Mouse (Mus musculus): ENCODE measurements around the gene Ccnj.

The Ccnj gene

DNA sequence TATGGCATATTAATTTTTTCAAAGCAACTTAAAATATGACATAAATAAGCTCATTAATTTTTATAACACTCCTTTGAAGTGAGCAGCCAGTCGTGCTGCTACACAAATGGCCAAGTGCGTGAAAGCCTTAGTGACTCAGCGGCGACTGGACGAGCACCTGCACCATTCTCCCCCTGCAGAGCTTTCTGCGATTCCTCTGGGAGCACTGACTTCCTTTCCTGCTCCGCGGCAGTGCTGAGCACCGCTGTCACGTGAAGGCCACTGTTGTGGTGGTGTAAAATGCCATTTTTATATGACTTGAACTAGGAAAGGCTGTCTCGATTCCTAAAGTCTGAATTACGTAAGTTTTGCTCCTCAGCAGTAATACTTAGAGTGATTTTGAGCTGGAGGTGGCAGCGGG, 10.5 kb downstream of the Ccnj start:
- no peak for DNase-seq (ENCODE audit: low spot score)

DNA sequence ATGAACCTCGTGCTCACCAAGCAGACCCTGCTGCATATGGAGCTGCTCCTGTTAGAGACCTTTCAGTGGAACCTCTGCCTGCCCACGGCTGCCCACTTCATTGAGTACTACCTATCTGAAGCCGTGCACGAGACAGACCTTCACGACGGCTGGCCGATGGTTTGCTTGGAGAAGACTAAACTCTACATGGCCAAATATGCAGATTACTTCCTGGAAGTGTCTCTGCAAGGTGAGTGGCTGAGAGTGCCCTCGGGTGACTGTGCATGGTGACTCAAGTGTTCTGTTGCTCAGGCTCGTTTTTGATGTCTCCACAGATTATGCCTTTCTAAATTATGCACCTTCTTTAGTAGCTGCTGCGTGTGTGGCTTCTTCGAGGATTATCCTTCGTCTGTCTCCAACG, 13.7 kb downstream of the Ccnj start:
- DNase-seq (ENCODE audit: low spot score) = no peak

DNA sequence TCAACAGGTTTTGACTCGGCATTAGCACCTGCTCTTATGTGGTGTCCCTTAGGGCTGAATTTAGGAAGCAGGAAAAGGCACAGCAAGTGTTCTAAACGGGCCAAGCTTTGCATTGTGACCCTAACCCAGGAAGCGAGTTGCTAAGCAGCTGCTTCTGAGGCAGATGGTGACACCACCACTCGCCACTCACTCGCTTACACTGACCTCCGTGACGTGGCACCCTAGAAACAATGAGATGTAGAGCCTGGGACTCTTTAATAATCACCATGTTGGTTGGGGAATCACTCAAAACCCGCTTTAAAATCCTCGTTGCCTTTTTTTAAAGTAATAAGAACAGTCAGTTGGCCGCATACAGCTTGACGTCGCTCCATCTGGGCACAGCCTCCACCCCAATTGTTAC, 18.3 kb downstream of the Ccnj start:
- no peak for DNase-seq (ENCODE audit: low spot score)

DNA sequence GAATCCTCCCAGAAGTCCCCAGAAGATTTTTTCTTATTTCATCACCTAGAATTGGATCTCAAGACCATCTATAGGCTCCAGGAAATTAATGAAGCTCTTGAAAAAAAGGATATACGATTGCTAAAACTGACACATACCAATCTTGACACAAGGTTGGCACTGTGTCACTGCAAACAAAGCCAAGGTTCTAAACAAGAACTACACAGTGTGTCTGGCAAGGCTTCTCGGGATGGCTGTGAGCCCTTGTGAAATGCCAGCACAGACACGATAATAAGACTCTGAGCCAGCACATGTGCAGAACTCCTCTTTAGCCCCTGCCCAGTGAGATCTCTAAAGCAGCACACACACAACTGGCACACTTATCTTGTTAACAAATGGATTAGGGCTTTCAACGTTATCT, 28.5 kb downstream of the Ccnj start:
- DNase-seq (ENCODE audit: low spot score) = no peak

DNA sequence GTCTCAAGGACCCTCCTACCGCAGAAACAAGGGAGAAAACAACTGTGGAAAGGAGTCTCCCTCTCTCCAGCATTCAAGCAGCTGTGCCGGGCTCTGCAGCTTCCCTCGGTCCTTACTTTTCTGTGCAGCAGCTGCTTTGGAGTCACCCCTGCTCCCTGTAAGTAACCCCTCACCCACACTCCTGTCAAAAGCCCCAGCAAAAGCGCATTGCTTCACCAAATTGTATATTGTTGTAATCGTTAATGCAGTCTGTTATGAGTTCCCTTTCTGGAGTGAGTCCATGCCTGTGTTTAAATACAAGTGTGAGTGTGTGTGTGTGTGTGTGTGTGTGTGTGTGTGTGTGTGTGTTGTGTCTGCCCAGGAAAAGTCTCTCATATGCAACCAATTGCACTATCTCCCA, 37.2 kb downstream of the Ccnj start:
- no peak for DNase-seq (ENCODE audit: low spot score)

DNA sequence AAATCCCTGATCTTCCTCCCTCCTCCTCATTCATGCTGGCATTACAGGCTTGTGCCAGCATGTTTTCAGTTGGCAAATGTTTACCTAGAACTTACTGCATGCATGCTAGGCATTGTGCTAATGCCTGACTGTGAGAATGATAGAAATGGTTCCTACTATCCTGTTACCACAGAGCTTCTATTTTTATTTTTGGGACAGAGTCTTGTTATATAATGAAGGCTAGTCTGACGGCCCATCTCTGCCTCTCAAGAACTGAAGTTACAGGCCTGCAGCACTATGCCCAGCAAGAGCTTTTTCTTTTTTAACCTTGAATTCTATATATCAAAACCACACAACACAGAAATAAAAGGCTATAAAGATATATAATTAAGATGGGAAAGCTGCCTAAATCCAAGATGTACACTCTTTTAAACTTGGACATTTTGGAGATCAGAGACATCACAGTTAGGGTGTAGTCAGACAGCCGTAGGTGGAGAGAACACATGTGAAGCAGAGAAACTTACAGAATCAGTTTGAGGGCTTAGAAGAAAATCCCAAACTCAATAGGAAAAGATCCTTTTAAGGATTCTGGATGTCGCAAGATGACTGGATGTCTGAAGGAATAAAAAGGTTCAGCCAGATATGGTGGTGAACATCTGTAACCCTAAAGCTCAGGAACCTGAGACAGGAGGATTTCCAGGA, 38.5 kb downstream of the Ccnj start:
- DNase-seq (ENCODE audit: low spot score) = no peak

DNA sequence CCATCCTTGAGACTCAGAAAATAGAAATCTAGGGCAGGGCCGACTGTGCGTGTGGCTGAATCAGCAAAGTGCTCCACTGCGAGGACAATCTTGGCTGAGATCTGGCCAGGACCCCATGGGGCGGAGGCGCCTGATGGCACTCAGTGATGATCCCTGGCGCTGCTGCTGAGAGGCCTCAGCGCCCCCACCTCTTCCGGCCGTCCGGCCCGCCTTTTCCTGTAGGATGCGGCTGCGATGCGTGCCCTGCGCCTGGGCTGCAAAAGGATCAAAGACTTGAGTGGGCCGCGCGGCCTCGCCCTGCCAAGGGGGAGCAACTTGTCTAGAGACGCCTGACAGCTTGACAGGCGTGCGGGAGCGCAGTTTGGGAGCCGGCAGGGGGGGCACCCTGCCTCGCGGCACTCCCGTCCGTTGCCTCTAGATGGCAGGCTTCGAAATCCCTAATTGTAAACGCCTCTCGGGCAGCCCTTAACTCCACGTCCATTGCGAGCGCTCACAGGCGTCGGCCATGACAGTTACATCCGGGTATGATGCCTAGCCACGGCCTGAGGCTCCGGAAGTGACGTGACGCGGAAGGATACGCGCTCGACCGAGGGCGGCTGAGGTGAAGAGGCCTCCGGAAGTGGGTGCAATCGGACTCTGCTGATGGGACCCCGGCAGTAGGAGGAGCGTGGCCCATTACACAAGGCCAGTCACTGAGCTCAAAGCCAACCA, 42.0 kb downstream of the Ccnj start:
- peak; percentile 99 for DNase-seq (ENCODE audit: low spot score)

DNA sequence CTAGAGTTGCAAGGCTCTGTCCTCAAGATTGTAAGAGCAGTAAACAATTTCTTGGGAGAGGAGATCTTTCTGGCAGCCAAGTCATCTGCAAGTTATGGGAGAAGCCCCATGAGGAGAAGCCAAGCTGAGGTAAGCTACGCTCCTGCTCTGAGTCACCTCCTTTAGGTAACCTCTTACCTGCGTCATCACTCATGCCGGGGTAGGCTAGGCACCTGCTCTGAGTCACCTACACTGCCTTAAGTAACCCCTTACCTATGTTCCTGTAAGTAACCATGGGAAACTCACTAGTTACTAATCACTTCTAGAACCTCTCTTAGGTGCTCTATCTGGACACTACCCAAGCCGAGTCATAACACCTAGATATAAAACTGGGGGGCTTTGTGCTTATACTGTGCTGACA, 50.6 kb downstream of the Ccnj start:
- no peak for DNase-seq (ENCODE audit: low spot score)

DNA sequence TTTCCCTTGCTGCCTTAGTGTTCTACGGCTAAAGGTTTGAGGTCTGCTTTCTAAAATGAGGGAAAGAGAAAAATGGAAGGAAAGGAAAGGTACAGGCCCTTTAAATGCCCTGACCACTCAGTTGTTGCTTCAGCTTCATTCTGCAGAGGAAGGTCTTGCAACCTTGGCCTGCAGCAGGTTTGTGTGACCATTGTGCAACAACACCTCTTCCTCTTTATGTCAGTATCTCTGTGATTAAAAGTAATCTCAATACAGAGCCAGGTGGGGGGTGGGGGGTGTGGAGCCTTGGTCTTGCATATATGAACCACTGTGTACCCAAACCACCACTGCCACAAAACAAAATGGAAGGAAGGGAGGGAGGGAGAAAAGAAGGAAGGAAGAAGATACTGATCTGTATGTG, 57.8 kb downstream of the Ccnj start:
- DNase-seq (ENCODE audit: low spot score) = no peak

DNA sequence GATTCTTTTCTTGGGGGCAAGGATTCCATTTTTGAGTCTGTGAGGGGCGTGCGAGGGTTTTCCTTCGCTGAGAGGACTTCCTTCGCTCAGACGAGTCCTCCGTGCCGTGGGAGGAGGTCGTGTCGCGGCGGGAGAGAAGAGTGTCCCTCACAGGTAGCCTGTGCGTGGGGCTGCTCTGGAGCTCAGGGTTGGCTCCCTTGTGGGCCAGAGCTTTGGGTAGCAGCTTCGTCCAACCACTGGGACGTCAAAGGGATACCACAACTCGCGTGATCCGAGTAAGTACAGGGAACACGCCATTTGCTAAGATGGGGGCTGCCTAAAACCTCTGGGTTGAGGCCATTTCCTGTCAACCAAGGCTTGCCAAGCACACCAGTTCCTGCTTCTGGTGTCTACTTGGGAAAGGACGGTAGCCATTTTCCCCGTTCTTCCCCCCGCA, 63.0 kb downstream of the Ccnj start:
- no peak for DNase-seq (ENCODE audit: low spot score)

DNA sequence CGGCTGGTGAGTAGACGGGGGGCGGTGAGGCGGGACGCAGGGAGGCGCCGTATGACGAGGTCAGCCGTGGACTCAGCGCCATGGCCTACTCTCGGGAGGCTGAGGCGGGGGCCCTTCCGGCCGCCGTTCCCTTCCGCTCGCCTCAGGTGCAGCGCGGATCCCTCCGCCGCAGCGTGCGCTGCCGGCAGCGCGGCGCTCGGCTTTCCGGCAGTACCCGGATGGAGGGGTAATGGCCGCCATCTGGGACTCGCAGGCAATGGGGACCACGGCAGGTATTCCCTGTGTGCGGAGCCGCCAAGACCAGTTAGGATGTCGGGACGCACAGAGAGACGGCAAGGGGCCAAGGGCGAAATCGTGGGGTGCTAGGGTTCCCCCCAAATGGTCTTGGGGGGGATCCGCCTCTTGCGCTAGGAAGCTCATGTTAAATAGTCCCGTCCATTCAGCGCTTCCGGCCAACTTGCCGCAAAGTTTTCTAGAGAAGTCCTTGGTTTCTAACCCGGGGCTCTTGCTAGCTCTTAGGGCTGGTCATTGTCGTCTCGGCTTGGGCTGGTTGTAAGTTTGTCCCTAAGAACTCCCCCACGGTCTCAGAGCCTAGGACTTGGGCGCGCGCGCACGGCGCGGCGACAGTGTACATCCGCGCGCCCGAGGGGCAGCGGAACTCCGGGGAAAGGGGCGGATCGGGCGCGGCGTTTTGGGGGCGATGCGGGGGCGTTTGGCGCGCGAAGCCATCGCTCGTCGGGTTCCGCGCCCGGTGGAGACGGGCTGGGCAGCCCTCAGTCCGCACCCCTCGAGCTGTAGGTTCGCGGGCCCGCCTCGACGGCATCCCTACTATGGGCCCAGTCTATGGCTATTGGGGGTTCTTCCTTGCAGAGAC, 63.7 kb downstream of the Ccnj start, which contains the start of gene Zfp518a:
Zfp518a (plus strand) TSS at position 187 of the 874 bp plus-strand sequence.
- DNase-seq (ENCODE audit: low spot score) = peak; percentile 91

DNA sequence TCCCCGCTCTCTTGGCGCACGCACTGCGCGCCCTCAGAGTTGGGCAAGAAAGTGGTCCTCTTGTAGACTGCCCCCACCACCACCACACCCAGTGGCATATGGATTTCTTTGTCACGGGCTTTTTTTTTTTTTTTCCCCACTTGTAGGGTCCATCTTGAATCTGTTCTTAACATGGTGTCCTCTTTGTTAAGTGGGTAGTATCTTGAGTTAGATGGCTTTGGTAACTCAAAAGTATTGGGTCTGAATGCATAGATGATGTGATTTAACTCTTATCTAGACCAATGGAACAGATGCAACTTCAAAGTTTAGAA, 64.3 kb downstream of the Ccnj start:
- no peak for DNase-seq (ENCODE audit: low spot score)

All from embryo, embryonic 10 days (tissue).